Mouse (Mus musculus) cerebellum, adult 11 months (tissue): ENCODE measurements around the gene Nek3.

Source experiments
- DNase-seq: peaks from one replicate; pipeline ENCODE4 v3.0.0; 2022

Gene Nek3

DNA sequence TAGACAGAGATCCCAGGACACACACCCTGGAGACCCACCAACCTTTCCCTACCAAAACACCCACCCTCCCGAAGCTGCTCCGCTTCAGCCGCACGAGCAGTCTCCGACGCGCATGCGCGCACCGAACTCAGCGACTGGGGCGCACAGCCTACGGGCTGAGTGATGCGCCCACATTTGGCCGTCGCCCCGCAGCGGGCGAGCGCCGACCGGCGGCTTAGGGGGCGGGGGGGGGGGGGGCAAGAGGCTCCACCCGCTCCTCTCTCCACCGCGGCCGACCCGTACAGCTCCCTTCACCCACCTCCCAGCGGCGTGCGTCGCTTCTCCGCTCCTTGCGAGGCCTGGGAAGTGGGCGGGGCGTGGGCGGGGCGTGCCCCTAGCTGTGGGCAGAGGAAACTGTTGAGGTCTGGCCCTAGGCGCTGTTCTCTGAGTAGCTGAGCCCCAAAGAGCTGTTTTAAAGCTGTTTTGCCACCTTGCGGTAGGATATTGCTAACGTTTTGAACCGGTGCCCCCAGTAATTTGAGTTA is at the start of gene Nek3:
TSS of gene Nek3 (minus strand) at position 356 of the 524 bp plus-strand sequence.
- DNase-seq: peak; percentile 85

DNA sequence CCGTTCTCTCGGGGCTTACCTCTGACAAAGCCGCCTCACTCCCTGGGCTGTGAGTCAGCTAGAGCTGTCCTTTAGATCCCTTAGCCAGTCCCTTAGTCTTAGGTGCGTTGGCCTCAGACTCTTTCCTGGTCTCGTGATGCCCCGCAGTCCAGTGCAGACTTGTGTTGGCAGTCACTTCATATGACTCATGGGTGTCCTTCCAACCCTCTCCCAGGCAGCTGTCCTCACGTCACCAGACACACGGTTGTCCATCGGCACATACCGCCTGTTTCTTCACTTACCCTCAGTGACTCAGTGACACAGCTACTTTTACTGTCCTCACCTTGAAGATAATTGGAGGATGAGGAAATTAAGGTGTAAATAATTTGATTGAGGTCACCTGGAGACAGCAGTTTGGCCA is 48.6 kb upstream of the Nek3 start:
- DNase-seq: no peak

DNA sequence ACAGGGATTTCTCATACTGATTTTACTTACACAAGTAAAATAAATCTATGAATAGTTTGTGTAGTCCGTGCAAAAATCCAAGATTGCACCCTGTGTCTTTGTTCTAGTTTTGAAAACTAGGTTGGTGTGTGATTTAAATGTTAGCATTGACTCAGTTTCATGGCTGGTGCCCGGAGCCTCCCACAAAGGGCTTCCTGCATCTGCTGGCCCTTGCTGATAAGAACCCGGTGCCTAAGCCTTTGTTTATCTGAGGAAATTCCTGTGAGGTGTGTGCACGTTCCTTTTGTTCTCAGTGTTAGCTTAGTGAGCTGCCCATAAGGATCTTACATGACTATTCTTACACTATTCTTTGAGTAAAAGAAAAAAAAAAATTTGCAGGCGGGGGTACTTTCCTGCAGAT is 42.8 kb upstream of the Nek3 start:
- no peak for DNase-seq

DNA sequence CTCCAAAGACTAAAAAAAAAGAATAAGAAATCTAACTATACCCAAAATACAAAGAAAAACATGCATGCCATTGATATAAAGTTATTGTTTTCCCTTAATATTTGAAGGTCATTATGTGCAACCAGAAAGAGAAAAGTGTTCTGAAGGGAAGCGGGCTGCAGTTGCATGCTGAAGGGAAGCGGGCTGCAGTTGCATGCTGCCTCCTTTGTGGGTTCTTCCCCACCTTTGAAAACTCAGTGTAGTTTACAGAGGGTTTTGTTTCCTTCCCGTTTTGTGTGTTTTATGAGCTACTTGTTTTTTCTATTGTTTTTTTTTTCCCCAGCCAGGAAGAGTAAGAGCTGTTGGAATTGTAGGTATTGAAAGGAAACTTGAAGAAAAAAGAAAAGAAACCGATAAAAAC is 41.3 kb upstream of the Nek3 start:
- DNase-seq: no peak

DNA sequence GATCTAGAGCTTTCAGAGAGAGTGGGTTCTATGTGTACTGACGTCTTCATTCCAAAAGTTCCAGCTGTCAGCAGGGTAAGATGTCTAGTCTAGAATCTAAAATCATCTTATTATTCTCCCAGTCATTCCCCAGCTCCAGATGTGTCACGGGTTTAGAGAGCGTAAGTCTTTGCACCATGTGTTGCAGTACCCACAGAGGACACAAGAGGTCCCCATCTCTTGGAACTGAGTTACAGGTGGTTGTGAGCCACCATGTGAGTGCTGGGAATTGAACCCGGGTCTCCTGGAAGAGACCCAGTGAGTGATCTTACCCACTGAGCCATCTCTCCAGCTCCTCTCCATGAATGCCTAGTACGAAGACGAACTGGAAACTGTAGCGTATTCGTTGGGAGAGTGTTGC is 33.2 kb upstream of the Nek3 start:
- DNase-seq: no peak

DNA sequence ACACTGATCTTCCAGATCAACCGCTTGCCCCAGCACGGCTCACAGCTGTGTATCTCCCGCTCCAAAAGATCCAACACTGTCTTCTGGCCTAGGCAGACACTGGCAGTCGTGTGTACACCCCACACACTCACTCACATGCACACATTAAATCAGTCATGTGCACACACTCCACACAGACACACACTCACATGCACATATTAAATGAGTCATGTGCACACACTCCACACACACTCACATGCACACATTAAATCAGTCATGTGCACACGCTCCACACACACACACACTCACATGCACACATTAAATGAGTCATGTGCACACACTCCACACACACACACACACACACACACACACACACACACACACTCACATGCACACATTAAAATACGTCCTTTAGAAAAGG is 31.7 kb upstream of the Nek3 start:
- no peak for DNase-seq

DNA sequence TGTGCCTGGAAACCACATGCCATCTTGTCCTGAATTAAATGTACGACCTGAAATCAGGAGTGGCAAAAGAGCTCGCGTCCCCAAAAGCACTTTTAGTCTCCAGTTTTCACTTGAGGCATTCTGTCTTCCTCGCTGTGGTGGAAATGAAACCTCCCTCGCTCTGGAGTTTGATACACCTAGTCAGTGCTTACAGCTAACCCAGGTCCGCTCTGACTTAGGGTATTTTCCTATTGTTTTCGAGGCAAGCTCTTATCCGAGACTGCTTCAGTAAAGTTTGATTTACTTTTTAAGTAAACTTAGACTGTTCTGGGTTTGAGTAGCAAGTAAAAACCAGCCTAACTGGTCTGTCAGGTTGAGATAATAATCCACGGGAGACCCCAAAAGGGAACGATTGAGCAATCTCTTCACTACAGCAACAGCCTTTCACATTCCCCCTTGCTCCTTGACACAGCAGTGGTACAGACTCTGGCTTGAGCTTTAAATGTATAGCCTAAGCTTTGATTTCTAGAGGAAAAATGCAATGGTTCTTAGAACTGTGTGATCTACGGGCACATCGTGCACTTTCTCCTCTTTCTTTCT is 27.3 kb upstream of the Nek3 start:
- no peak for DNase-seq

DNA sequence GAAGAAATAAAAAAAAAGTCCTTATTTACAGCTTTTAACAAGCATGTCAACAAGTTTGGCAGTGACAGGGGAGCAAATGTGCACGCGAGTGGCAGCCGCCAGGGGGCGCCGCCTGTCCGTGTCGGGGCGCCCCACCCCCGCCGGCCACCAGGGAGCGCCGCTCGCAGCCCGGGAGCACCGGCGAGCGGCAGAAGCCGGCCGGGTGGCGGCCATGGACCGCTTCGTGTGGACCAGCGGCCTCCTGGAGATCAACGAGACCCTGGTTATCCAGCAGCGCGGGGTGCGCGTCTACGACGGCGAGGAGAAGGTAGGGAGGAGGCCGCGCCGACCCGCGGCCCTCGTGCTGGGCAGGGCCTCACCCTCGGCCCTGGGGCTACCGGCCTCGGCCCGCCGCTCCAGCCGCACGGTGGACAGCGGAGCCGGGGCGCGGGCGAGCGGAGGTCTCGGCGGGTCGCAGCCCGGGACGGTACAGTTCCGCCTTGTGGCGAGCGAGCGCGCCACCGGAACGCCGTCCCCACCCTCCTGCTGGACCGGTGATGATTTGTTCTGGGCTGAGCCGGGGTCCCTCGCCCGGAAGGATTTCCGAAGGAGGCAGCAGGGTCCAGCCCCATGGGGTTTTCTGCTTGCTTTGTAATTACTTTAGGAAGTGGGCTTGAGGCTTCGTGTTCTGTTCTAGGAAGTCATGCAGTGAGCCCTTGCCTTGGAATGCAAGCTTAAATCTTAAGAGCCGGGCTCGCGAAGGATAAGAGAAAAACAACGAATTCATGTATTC is 26.6 kb upstream of the Nek3 start, which contains the start of gene Vps36:
TSS of gene Vps36 (plus strand) at position 150 of the 772 bp plus-strand sequence.
- DNase-seq: peak; percentile 89

DNA sequence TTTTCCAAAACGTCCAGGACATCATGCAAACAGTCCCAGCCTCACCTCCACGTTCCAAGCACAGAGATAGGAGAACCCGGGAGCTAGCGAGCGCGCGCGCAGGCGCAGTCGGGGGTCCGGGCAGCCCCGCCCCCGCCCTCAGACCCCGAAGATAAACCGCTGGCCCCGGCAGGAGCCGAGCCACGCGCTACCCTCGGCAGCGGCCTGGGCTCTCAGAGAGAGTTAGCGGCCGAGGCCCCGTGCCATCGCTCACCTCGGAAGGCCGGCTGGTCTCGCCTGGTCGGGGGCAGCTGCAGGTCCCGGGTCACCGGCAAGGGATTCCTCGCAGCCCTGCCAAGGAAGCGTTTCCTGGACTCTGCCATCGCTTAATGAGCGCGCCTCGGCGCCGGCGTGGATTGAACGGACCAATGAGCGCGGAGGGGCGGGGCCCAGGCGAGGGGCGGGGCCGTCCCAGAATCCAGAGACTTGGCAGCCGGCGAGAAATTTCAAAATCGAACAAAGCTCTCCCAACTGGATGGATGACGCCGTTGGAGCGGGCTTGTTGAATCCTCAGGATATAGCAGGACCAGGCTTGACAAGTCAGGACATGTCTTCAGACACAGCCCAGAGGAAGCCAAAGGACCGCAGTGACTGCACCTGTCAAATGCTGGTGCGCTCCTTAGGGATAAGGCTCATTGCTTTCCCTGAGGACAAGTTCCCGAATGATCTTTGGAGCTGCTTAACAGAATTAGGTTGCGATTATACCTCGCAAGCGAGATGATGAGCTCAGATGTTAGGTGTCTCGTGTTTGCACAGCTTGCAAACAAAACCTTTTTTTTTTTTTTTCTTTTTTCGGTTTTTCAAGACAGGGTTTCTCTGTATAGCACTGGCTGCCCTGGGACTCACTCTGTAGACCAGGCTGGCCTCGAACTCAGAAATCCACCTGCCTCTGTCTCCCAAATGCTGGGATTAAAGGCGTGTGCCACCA is 19.5 kb upstream of the Nek3 start, which contains the start of gene Ckap2:
TSS of gene Ckap2 (minus strand) at position 389 of the 967 bp plus-strand sequence.
- peak; percentile 73 for DNase-seq

DNA sequence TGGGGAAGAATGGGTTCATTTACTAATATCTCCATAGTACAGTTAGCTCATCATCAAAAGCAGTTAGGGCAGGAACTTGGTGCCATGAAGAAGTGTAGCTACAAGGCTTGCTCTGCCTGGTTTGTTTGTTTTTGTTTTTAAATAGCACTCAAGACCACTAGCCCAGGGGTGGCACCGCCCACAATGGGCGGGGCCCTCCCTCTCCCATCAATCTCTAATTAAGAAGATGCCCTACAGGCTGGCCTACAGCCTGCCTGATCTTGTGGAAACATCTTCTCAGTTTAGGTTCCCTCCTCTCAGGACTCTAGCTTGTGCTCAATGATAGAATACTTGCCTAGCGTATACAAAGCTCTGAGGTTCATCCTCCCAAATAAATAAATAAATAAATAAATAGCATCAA is 18.6 kb upstream of the Nek3 start:
- DNase-seq: no peak

DNA sequence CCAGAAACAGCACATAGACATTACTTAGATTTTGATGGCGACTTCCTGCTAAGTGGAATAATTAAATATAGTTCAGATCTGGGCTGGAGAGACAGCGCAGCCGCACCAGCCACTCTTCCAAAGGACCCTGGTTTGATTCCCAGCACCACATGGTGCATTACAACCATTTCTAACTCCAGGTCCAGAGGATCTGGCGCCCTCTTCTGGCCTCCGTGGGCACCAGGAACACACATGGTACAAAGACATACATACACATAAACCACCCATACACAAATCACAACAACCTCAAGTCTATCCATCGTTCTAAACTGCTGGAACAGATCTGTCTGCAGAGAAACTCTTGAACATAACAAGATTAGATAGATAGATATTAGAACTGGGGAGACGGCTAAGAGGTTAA is 9.7 kb upstream of the Nek3 start:
- DNase-seq: no peak

DNA sequence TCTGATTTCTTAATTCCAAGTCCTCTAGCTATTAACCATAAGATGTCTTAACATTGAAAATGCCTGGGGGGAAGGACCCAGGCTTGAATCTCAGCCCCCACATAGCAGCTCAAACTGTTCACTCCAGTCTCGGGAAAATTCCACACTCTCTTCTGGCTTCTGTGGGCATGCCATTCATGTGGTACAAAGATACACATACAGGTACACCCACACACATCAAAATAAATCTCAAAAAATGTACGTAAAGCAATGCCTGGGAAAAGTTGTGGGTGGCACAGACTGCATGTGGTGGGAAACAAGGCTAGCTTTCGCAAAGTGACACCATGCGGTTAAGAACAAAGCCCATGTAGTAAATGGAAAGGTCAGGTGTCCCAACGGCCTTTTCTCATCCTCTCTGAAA is 2.9 kb upstream of the Nek3 start:
- no peak for DNase-seq

DNA sequence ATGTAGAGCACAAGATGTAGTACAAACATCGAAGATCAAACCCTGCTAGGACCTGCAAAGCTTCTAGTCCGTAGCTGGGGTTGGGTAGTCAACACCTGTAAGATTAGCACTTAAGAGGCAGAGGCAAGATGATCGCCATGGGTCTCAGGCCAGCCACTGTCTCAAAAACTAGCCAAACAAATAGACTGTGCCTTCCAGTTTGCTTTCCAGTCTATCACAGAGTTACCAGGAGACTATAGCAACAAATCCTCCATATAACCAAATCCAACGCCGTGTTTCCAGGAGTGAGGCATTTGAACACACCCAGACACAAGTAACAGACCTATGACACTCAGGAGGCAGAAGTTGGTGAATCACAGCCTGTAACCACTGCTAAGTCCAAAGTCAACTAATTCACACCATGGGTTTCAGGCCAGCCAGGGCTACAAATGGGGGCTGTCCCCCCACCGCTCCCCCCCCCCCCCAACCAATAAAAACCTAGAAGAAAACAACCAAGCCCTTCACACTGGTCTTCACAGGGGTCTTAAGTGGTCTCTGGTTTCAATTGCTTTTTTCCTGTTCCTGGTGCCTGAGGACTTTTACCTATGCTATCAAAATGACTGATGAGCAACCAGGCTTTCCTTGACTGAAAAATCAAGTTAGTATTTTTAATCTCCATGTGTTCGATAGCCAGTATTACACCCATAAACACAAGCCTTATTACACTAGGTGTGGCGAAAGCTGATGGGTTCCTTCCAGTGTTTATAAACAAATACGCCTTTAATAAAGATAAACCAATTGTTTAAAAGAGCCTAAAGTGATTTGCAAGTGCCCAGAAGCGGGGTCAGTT is 770 bp downstream of the Nek3 start:
- no peak for DNase-seq

DNA sequence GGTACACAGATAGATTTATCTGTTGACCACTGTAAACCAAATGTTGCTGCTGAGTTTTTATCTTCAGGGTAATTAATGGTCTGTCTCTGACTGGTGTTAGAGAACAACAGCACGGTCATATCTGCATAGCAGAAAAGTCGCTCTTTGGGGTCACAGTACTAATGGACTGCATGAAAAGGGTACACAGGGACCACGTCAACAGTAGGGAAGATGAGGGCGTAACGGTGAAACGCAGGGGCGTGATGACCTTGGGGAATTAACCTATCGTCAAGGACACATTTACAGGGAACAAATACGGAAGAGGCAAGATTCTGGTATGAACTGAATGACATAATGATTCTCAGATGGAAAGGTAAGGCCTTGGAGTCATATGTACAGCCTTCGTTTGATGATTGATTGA is 1.8 kb downstream of the Nek3 start:
- no peak for DNase-seq

DNA sequence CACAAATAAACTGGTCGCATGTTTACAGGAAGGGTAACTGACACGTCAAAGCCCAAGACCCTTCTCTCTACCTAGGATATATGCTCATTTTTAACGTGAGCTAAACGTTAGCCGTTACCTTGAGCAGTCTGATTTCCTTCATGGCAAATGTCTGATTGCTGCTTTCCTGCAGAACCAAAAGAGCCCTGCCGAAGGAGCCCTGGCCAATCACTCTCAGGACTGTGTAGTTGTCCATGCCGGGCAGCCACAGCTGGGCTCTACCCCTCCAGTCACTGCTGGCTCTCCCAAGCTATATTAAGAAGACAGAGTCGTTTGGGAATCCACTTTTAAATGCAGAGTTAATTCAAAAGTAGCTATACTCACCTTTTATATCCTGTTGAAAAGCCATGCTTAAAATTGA is 4.0 kb downstream of the Nek3 start:
- no peak for DNase-seq

DNA sequence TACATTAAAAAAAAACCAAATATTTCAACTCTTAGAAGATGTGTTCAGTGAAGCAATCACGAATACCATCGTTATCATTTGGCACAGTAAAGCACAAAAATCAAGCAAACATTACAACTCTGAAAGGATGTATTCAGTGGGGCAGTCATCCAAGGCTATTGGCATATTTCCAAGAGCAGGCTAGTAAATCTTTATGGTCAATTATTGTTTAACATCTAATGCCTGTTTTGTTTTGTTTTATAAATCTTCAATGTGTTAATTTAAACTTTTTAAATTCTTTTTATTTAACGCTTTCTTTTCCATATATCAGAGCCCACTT is 15.9 kb downstream of the Nek3 start:
- no peak for DNase-seq

DNA sequence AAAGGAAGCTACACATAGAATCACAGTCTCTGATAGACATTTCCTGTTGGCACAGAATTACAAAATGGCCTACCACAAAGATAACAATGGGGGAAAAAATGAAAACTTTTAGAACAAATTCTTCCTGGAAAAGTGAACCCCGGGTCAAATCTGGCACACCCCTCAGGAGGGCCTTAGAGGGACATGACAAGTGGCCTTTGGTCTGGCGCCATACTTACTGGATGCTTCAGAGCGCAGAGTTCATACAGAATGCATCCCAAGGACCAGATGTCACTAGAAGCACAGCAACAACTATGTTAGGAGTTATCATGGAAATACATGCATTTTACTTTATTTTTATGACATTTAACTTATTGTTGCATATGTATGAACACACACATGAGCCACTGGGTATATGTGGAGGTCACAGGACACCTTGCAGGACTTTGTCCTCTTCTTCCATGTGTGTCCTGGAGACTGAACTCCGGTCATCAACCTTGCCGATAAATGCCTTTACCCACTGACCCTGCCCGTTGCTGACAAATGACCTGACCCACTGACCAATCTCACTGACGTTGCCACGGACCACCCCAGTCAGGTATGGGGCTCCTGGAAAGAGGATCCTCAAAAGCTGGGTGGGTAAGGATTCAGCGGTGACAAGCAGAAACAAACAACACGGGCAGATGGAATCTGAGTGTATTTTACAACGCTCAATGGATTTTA is 16.4 kb downstream of the Nek3 start:
- no peak for DNase-seq

DNA sequence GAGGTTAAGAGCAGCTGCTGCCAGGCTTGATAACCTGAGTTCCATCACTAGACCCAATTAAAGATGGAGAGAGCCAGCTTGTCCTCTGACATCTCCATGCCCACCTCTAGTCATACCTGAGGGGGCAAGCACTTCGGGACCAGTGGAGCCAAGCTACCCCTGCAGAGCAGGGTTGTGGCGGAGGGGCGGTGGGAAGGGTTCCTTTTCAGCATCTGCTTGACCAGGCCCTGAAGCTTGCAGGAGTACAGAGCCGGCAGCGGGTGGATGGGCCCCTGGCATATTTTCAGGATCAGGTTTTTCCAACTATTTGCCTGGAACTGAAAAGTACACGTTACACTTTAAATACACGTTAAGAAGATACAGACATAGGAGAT is 17.9 kb downstream of the Nek3 start:
- DNase-seq: no peak

DNA sequence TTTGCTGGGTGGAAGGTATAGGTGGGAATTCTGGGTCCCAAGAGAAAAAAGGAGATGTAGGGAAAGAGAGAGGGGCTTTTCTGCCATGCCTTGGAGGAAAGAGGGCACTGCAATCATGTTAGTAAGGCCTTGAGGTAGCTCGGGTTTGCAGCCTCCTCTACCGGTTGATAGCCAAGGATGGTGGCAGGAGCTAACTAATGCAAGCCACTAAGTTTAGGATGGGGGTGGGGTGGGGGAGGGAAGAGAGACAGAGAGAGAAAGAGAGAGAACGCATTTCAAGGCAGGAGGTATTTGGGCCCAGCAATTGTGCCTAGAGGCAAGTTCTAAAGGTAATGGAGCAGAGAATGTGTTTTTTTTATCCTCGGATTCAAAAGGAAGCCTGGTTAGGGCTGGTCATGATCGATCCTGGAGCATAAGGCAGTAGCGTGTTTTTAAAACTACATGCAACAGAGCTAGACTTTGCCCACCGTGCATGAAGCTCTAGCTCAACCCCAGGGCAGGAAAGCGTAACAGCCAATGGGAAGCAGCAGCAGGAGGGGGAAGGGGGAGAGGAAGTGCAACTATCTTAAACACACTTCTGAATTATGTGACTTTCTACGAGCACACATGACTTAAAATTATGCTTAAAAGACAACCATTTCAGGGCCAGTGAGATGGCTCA is 18.4 kb downstream of the Nek3 start:
- DNase-seq: no peak

DNA sequence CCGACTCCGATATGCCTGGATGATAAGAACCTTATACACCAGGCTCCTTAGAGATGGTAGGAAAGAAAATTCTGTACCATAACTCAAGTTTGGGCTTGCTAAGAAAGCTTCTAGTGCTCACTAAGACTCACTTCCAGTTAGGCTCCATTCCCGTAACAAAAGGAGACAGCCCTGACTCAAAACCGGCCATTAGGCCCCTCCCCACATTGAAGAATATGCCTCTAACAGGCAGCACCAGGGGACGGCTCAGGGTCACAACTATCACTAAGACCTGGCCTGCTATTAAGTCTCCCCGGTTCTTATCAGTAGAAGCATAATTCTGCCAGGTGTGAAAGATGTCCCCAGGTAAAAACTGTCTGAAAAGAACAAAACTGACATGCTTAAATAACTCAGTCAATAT is 20.4 kb downstream of the Nek3 start:
- DNase-seq: no peak

DNA sequence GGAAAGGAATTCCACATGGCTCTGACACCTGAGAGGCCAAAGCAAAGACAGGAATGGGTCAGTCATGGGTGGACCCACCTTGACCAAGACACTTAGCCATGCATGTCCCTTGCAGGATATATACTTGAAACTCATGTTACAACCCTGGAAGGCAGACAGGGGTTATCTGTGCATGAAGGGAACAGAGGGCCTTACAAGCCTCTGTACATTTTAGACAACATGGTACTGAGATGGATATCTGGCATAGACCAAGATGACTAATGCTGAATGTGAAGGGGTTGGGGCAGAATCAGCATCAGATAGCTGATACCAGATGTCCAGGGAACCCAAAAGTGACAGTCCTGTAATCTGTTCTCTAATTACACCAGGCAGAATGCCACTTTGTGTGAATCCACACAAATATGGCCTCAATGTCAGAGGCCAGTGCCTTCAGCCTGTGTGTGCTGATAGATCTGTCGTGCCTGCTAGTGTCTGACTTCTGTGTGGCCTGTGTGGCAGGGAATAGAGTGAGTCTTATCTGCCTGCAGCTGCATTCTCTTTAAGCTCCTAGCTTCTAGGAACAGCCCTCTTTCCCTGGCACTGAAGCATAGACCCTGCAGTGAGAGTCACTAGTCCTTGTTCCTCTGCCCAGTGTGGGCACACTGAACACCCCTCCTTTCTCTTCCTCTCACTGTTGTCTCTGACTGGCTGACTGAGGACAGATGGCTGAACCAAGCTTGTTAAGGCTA is 22.3 kb downstream of the Nek3 start:
- no peak for DNase-seq
